Mouse (Mus musculus) hindbrain, embryonic 12.5 days (tissue): ENCODE measurements around the gene Vhl. TPM values are rescaled to one million over a fixed set of nuclear protein-coding genes. Genes with fewer than 3 reads are reported as not detected.
"Not testable (repeated sequence)": the region's sequence is repeated elsewhere in the genome, so short reads cannot be mapped to it uniquely, and the experiment has no call there.

Experiments
- ATAC-seq: fragments of 200-750 bp; cut with Nextera tagmentation; 2 replicates; pipeline ENCODE4 v1.8.0; 2017; ENCODE audit warnings: moderate TSS enrichment; ENCODE audit not compliant: low FRiP score
- H3K27ac ChIP-seq: fragments of 300-500 bp; sonication (generic); 2 replicates; pipeline ENCODE4 v1.5.1; 2016; ENCODE audit warnings: mild to moderate bottlenecking
- H3K27me3 ChIP-seq: fragments of 300-500 bp; sonication (generic); 2 replicates; pipeline ENCODE4 v1.6.1; 2016; ENCODE audit warnings: mild to moderate bottlenecking
- H3K36me3 ChIP-seq: fragments of 300-500 bp; sonication (generic); 2 replicates; pipeline ENCODE4 v1.6.1; 2016; ENCODE audit warnings: mild to moderate bottlenecking
- H3K4me1 ChIP-seq: fragments of 300-500 bp; sonication (generic); 2 replicates; pipeline ENCODE4 v1.6.1; 2016
- H3K4me2 ChIP-seq: fragments of 300-500 bp; sonication (generic); replicated peaks from 2 replicates; pipeline ENCODE4 v1.6.1; 2016; ENCODE audit warnings: mild to moderate bottlenecking
- H3K4me3 ChIP-seq: fragments of 300-500 bp; sonication (generic); 2 replicates; pipeline ENCODE4 v1.5.1; 2016; ENCODE audit warnings: mild to moderate bottlenecking
- H3K9ac ChIP-seq: fragments of 300-500 bp; sonication (generic); 2 replicates; pipeline ENCODE4 v1.6.1; 2016; ENCODE audit warnings: mild to moderate bottlenecking, moderate library complexity
- H3K9me3 ChIP-seq: fragments of 300-500 bp; sonication (generic); replicated peaks from 2 replicates; pipeline ENCODE4 v1.6.1; 2016; ENCODE audit warnings: mild to moderate bottlenecking
- WGBS: fragments of 180-500 bp; shearing (Covaris S2); methylation state at CpG from one replicate; pipeline ENCODE4 v1.1.7; 2016; 5-methylcytosine and 5-hydroxymethylcytosine counted together
- polyA plus RNA-seq: library from polyadenylated mRNA; unstranded; fragments of >200 nt; fragmentation: Nextera tagmentation; extraction: Ambion mirVana; gene quantifications from 2 replicates; pipeline ENCODE4 v1.2.1, GENCODE M21; 2016

Gene Vhl
- polyA plus RNA-seq, 1 experiment from 2014 or later, result 63.1 TPM

- ATAC-seq, result no peak
- H3K9ac ChIP-seq, result no peak overlapping the region
- H3K4me2 ChIP-seq, result no peak overlapping the region
- H3K4me1 ChIP-seq, result 0 out of 2 replicates have a peak, but pooled peaks cover 2% of the 10 kb centered on the region
- no peak overlapping the region for H3K27ac ChIP-seq
- H3K27me3 ChIP-seq, result no peaks in the 10 kb centered on the region
- H3K36me3 ChIP-seq, result no peaks in the 10 kb centered on the region
- no peak overlapping the region for H3K4me3 ChIP-seq
- H3K9me3 ChIP-seq, result 0 out of 2 replicates have a peak, but pooled peaks cover 3% of the 10 kb centered on the region
- WGBS, result 59% methylated on average over 7 of the region's 7 CpGs
Observed at GRCm38 (mm10) chr6:113669821-113670220, 46.1 kb downstream of the Vhl start.

DNA sequence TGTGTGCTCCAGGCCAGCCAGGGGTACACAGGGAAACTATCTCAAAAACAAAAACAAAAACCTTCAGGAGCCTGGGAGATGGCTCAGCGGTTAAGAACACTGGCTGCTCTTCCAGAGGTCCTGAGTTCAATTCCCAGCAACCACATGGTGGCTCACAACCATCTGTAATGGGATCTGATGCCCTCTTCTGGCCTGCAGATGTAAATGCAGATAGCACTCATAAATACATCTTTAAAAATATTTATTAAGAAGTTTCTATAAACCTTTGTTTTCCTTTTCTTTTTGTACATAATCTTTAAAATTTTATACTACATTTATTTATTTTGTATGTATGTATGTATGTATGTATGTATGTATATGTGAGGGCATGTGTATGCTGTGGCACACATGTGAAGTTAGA, 48.3 kb downstream of the Vhl start:
- H3K36me3 ChIP-seq, ATAC-seq, H3K9ac ChIP-seq, H3K4me1 ChIP-seq, H3K27ac ChIP-seq, H3K4me3 ChIP-seq, H3K27me3 ChIP-seq, H3K4me2 ChIP-seq, H3K9me3 ChIP-seq: not testable (repeated sequence)
- WGBS, result 81% methylated on average over 1 of the region's 1 CpGs

- H3K4me1 ChIP-seq, result 0 out of 2 replicates have a peak, but pooled peaks cover 2% of the 10 kb centered on the region
- ATAC-seq, result no peak
- 85% methylated on average over 6 of the region's 6 CpGs for WGBS
Observed at GRCm38 (mm10) chr6:113672989-113673388, 49.2 kb downstream of the Vhl start.

GRCm38 (mm10) chr6:113675234-113675633, 51.5 kb downstream of the Vhl start:
- Histone ChIP-seq H3K4me1 (no peaks in the 10 kb centered on the region), H3K27me3 (no peaks in the 10 kb centered on the region), H3K4me3 (no peak overlapping the region), H3K9ac (no peak overlapping the region), H3K36me3 (no peaks in the 10 kb centered on the region), H3K9me3 (0 out of 2 replicates have a peak, but pooled peaks cover 3% of the 10 kb centered on the region), H3K27ac (no peak overlapping the region), H3K4me2 (no peak overlapping the region)
- no peak for ATAC-seq
- 89% methylated on average over 4 of the region's 4 CpGs for WGBS

More at GRCm38 (mm10) chr6:113672989-113673388, 49.2 kb downstream of the Vhl start:
- H3K27me3 ChIP-seq, result no peaks in the 10 kb centered on the region
- H3K27ac ChIP-seq, result no peak overlapping the region
- 0 out of 2 replicates have a peak, but pooled peaks cover 3% of the 10 kb centered on the region for H3K9me3 ChIP-seq
- no peak overlapping the region for H3K4me3 ChIP-seq
- H3K36me3 ChIP-seq, result no peaks in the 10 kb centered on the region
- no peak overlapping the region for H3K9ac ChIP-seq
- H3K4me2 ChIP-seq, result no peak overlapping the region

GRCm38 (mm10) chr6:113675991-113676390, 52.2 kb downstream of the Vhl start:
- H3K27me3 ChIP-seq, result no peaks in the 10 kb centered on the region
- 0 out of 2 replicates have a peak, but pooled peaks cover 3% of the 10 kb centered on the region for H3K9me3 ChIP-seq
- H3K9ac ChIP-seq, result no peak overlapping the region
- no peak for ATAC-seq
- no peak overlapping the region for H3K27ac ChIP-seq
- H3K4me3 ChIP-seq, result no peak overlapping the region
- H3K4me1 ChIP-seq, result no peaks in the 10 kb centered on the region
- H3K36me3 ChIP-seq, result no peaks in the 10 kb centered on the region
- no peak overlapping the region for H3K4me2 ChIP-seq
- WGBS, result 94% methylated on average over 9 of the region's 9 CpGs

- no peak overlapping the region for H3K9ac ChIP-seq
- no peak overlapping the region for H3K27ac ChIP-seq
- H3K4me3 ChIP-seq, result no peak overlapping the region
- no peaks in the 10 kb centered on the region for H3K9me3 ChIP-seq
- H3K4me2 ChIP-seq, result no peak overlapping the region
- H3K36me3 ChIP-seq, result no peaks in the 10 kb centered on the region
- WGBS, result 74% methylated on average over 14 of the region's 14 CpGs
- no peaks in the 10 kb centered on the region for H3K4me1 ChIP-seq
- H3K27me3 ChIP-seq, result no peaks in the 10 kb centered on the region
- ATAC-seq, result no peak
Observed at GRCm38 (mm10) chr6:113677070-113677734, 53.4 kb downstream of the Vhl start.

DNA sequence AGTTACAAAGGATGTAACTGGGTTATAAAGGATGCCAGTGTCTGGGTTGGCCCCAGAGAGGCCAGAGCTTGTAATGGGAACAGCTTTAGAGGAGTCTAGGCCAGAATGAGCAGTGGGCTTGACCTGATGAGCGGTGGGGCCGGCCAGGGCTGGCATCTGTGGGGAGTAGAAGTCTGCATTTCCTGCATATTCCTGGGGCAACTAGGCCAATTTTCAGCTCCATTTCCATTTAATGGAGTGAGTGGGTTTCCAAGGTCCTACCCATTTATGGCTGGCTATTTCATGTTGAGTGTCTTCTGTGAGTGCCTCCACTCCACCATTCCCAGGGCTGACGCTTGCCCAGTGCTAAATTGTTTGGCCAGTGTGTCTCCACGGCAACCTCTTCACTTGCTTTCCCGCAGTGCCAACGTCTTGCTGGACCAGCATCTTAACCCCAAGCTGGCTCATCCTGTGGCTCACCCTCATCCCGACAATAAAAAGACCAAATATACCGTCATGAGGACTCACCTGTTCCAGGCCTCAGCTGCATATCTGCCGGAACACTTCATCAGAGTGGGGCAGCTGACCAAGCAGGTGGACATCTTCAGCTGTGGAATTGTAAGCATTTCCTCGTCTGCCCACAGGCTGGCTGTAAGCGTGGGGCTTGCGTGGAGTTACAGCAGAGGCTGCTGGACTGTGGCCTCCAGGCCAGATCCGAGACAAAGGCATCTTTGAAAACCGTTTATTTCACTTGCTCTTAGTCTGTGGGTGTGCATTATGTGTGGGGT, 54.7 kb downstream of the Vhl start:
- no peak overlapping the region for H3K27ac ChIP-seq
- no peak for ATAC-seq
- H3K9me3 ChIP-seq, result no peaks in the 10 kb centered on the region
- H3K27me3 ChIP-seq, result no peaks in the 10 kb centered on the region
- H3K4me3 ChIP-seq, result no peak overlapping the region
- H3K4me2 ChIP-seq, result no peak overlapping the region
- whole genome bisulfite sequencing, result 78% methylated on average over 14 of the region's 14 CpGs
- no peak overlapping the region for H3K9ac ChIP-seq
- no peaks in the 10 kb centered on the region for H3K36me3 ChIP-seq
- H3K4me1 ChIP-seq, result no peaks in the 10 kb centered on the region

DNA sequence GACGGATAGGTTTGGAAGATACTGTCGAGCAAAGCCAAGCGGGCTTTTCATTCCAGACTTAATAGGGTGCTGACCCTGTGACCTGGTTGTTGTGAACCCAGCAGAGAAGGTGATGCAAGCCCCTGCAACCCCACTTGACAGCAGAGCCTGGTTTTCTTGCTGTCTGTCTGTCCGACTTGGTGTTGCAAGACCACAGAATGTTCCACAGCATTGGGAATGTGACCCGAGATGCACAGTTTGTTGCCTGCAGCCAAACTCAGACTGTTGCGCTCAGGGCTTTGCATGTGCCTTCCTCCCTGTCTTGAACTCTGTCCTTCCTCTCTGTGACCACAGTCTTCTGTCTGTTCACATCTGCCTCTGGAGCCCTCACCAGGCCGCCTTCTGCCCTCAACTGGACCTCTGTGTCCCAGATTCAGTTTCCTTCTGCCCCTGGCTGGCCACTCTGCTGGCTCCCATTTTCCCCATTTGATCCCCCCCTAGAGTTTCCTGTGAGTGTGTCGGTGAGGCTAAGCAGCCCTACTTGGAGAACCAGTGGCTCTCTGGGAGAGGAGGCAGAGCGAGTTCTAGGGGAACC, 56.3 kb downstream of the Vhl start:
- no peak overlapping the region for H3K4me3 ChIP-seq
- no peak overlapping the region for H3K4me2 ChIP-seq
- WGBS, result 80% methylated on average over 9 of the region's 9 CpGs
- no peak overlapping the region for H3K27ac ChIP-seq
- no peaks in the 10 kb centered on the region for H3K27me3 ChIP-seq
- no peaks in the 10 kb centered on the region; the same call in 1 of the 2 replicates for H3K9me3 ChIP-seq
- no peaks in the 10 kb centered on the region for H3K36me3 ChIP-seq
- no peaks in the 10 kb centered on the region for H3K4me1 ChIP-seq
- no peak overlapping the region for H3K9ac ChIP-seq
- ATAC-seq, result no peak

Other genes starting within 250 kb of the Vhl start
- 64.5 and 66.0 TPM in 2 replicates for gene Tada3, start 246.1 kb upstream of the Vhl start, polyA plus RNA-seq
- gene Arpc4, start 245.8 kb upstream of the Vhl start, polyA plus RNA-seq, result 363 and 371 TPM in 2 replicates
- 8.0 and 8.9 TPM in 2 replicates for gene Ttll3, start 234.7 kb upstream of the Vhl start, polyA plus RNA-seq
- gene Rpusd3, start 204.6 kb upstream of the Vhl start, polyA plus RNA-seq, result 22.0 and 26.1 TPM in 2 replicates
- gene Cidec, start 188.2 kb upstream of the Vhl start, polyA plus RNA-seq, result not detected in 2 replicates
- gene Jagn1, start 181.4 kb upstream of the Vhl start, polyA plus RNA-seq, result 69.2 and 71.3 TPM in 2 replicates
- gene Il17re, start 165.5 kb upstream of the Vhl start, polyA plus RNA-seq, result 0.74 and 1.1 TPM in 2 replicates
- 5.4 and 6.0 TPM in 2 replicates for gene Il17rc, start 152.5 kb upstream of the Vhl start, polyA plus RNA-seq
- gene Creld1, start 140.7 kb upstream of the Vhl start, polyA plus RNA-seq, result 47.5 and 54.3 TPM in 2 replicates
- 2.8 and 3.7 TPM in 2 replicates for gene Prrt3, start 122.0 kb upstream of the Vhl start, polyA plus RNA-seq
- 91.6 and 94.0 TPM in 2 replicates for gene Emc3, start 92.3 kb upstream of the Vhl start, polyA plus RNA-seq
- gene Fancd2, start 92.3 kb upstream of the Vhl start, polyA plus RNA-seq, result 8.8 and 10.4 TPM in 2 replicates
- 0.22 and 0.27 TPM in 2 replicates for gene Fancd2os, start 23.2 kb upstream of the Vhl start, polyA plus RNA-seq
- 201 and 207 TPM in 2 replicates for gene Brk1, start 19.2 kb upstream of the Vhl start, polyA plus RNA-seq
- 3.2 and 3.4 TPM in 2 replicates for gene Irak2, start 14.5 kb downstream of the Vhl start, polyA plus RNA-seq
- gene Tatdn2, start 73.1 kb downstream of the Vhl start, polyA plus RNA-seq, result 0.81 and 1.0 TPM in 2 replicates
- 0.49 and 0.99 TPM in 2 replicates for gene Ghrl, start 95.9 kb downstream of the Vhl start, polyA plus RNA-seq
- 235 and 238 TPM in 2 replicates for gene Sec13, start 116.8 kb downstream of the Vhl start, polyA plus RNA-seq